Mouse (Mus musculus): Measurements from ENCODE around the gene Prdm2.

GRCm38 (mm10) chr4:143213571-143213970 lies 776 bp upstream of the Prdm2 start:
- no peak for TF ChIP-seq POLR2A (IDR thresholded peaks at IDR 0.05; ENCODE audit: insufficient read depth, low read depth, low read length)
- TF ChIP-seq CTCF (IDR thresholded peaks at IDR 0.05) = no peak
